Mouse (Mus musculus) kidney, adult 2 months (tissue): ENCODE results near the gene Dglucy.

ENCODE experiments used
- CTCF ChIP-seq: fragments of 200-500 bp; conservative IDR thresholded peaks from 2 replicates; pipeline ENCODE4 v1.5.1; 2011; ENCODE audit warnings: low read depth, mild to moderate bottlenecking, control low read depth, low read length, moderate library complexity, mixed read lengths; ENCODE audit not compliant: insufficient read depth, insufficient read length
- POLR2A ChIP-seq: fragments of 200-500 bp; IDR thresholded peaks from one replicate; pipeline ENCODE4 v1.6.1; 2011; ENCODE audit warnings: low read depth, low read length, control low read depth

DNA sequence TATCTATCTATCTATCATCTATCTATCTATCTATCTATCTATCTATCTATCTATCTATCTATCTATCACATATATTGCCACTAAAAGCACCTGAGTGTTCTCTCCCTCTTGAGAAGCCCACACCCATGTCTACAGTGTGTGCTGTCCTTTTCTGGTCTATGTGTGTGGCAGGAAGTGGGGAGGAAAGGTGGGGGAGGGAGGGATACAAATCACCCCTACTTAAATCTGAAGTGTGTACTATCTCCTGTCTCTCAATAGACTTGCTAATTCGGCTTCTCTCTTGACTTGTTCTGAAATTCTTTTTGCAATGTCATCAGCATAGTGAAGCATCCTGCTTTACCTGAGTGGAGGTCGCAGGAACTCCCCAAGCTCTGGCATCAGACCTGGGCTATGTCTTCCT, 77.5 kb downstream of the Dglucy start:
- TF ChIP-seq POLR2A (no peak), CTCF (no peak)
